Comparison of ENCODE assay signal across 8 mouse cellular contexts in the genomic region with DNA sequence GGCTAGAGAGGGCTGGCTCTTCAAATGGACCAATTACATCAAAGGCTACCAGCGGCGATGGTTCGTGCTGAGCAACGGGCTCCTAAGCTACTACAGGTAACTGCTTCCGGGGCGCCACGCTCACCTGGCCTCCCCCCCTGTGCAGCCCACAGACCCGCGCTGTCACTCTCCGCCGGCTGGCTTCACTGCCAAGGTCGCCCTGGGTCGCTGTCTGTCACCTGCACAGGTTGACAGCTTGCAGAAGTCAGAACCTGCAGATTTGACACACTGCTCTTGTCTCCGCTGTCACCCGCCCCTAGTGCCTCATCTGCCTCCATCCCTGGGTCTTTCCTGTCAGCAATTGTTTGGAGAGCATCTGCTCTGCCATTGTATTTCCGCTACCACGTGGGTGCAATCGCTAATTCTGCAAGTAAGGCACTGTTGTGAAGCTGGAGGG. TPM values are rescaled to one million over a fixed set of nuclear protein-coding genes. Genes with fewer than 3 reads are reported as not detected.
DNase-seq lines count a peak whose midpoint lies in the region; ATAC-seq and TF ChIP-seq lines count a peak whose summit lies in the region.

No protein-coding gene starts in this region.

- peak overlapping the region; percentile 86 for H3K27ac ChIP-seq in embryonic facial prominence, embryonic 10.5 days (replicated peaks)
- peak overlapping the region; percentile 78 for H3K27ac ChIP-seq in heart, embryonic 11.5 days (ENCODE audit: low read depth, low read length)
- peak overlapping the region; percentile 90 for H3K27ac ChIP-seq in kidney, postnatal 0 days
- 0 out of 2 replicates have a peak overlapping the region, but pooled peaks have one; percentile 1 for H3K27ac ChIP-seq in liver, adult 2 months (replicated peaks; ENCODE audit: insufficient read depth, low read depth, low read length)
- no peak overlapping the region for H3K27ac ChIP-seq in stomach, embryonic 14.5 days (ENCODE audit: low read length)

- peak overlapping the region; percentile 82 for H3K9ac ChIP-seq in heart, embryonic 11.5 days (ENCODE audit: low read depth, low read length)
- H3K9ac ChIP-seq in kidney, postnatal 0 days (ENCODE audit: low read depth, low read length) = peak overlapping the region; percentile 96
- H3K9ac ChIP-seq in liver, adult 2 months (ENCODE audit: low read depth, low read length) = peak overlapping the region; percentile 70
- H3K9ac ChIP-seq in stomach, embryonic 14.5 days (replicated peaks; ENCODE audit: low read depth, low read length) = peak overlapping the region; percentile 83

- no peaks in the 10 kb centered on the region for H3K27me3 ChIP-seq in embryonic facial prominence, embryonic 10.5 days (replicated peaks; ENCODE audit: low read depth, poor library complexity, severe bottlenecking)
- no peaks in the 10 kb centered on the region for H3K27me3 ChIP-seq in heart, embryonic 11.5 days (ENCODE audit: control insufficient read depth, insufficient read depth, low read length)
- H3K27me3 ChIP-seq in kidney, postnatal 0 days (ENCODE audit: insufficient read depth, low read length) = no peaks in the 10 kb centered on the region
- no peaks in the 10 kb centered on the region for H3K27me3 ChIP-seq in liver, adult 2 months (ENCODE audit: control insufficient read depth, insufficient read depth, low read length)
- no peaks in the 10 kb centered on the region for H3K27me3 ChIP-seq in stomach, embryonic 14.5 days (ENCODE audit: control insufficient read depth, insufficient read depth, low read length)

- peak overlapping the region; percentile 89 for H3K4me3 ChIP-seq in embryonic facial prominence, embryonic 10.5 days
- peak overlapping the region; percentile 81 for H3K4me3 ChIP-seq in heart, embryonic 11.5 days (ENCODE audit: low read depth, low read length)
- peak overlapping the region; percentile 77 for H3K4me3 ChIP-seq in kidney, postnatal 0 days (replicated peaks; ENCODE audit: low read depth, low read length)
- H3K4me3 ChIP-seq in liver, adult 2 months (ENCODE audit: insufficient read depth, low read depth, low read length) = peak overlapping the region; percentile 82
- H3K4me3 ChIP-seq in stomach, embryonic 14.5 days (ENCODE audit: low read depth, low read length) = peak overlapping the region; percentile 90

- H3K36me3 ChIP-seq in embryonic facial prominence, embryonic 10.5 days (replicated peaks) = peaks cover 9% of the 10 kb centered on the region
- H3K36me3 ChIP-seq in heart, embryonic 11.5 days (ENCODE audit: control insufficient read depth, insufficient read depth, low read length) = no peaks in the 10 kb centered on the region; the same call in 1 of the 2 replicates
- H3K36me3 ChIP-seq in kidney, postnatal 0 days (ENCODE audit: insufficient read depth, low read length) = peaks cover 8% of the 10 kb centered on the region; the same call in 1 of the 2 replicates
- H3K36me3 ChIP-seq in liver, adult 2 months (ENCODE audit: control insufficient read depth, insufficient read depth, low read length) = peaks cover 7% of the 10 kb centered on the region; the same call in 1 of the 2 replicates
- H3K36me3 ChIP-seq in stomach, embryonic 14.5 days (ENCODE audit: control insufficient read depth, insufficient read depth, low read length) = peaks cover 10% of the 10 kb centered on the region

- peaks cover 9% of the 10 kb centered on the region; the same call in 1 of the 2 replicates for H3K79me2 ChIP-seq in liver, adult 2 months (ENCODE audit: control insufficient read depth, insufficient read depth, low read length)

- TF ChIP-seq CTCF in kidney, postnatal 0 days (IDR thresholded peaks at IDR 0.05; ENCODE audit: low read depth) = no peak
- no peak for TF ChIP-seq CTCF in liver, adult 2 months (IDR thresholded peaks at IDR 0.05; ENCODE audit: low read depth, low read length)

- peak; percentile 53 for DNase-seq in 3T3-L1 (ENCODE audit: low read depth, low spot score)
- DNase-seq in adrenal gland, adult 8-10 months = peak; percentile 42
- peak; percentile 44 for DNase-seq in embryonic facial prominence, embryonic 10.5 days (ENCODE audit: low spot score)
- peak; percentile 50 for DNase-seq in kidney, postnatal 0 days (ENCODE audit: low spot score)
- DNase-seq in liver, adult 2 months (ENCODE audit: extremely low read depth, low read depth, low spot score) = peak; percentile 49
- DNase-seq in natural killer cell, adult 2 months (ENCODE audit: low spot score in 2 of 2) = peak; percentile 20 to 43

- peaks cover 13% of the 10 kb centered on the region for H3K4me1 ChIP-seq in embryonic facial prominence, embryonic 10.5 days
- H3K4me1 ChIP-seq in heart, embryonic 11.5 days (ENCODE audit: control insufficient read depth, insufficient read depth, low read length) = peaks cover 23% of the 10 kb centered on the region
- H3K4me1 ChIP-seq in kidney, postnatal 0 days (replicated peaks; ENCODE audit: insufficient read depth, low read length) = 0 out of 2 replicates have a peak, but pooled peaks cover 10% of the 10 kb centered on the region
- peaks cover 9% of the 10 kb centered on the region; the same call in 1 of the 2 replicates for H3K4me1 ChIP-seq in liver, adult 2 months (ENCODE audit: control insufficient read depth, insufficient read depth, low read length)
- H3K4me1 ChIP-seq in stomach, embryonic 14.5 days (ENCODE audit: control insufficient read depth, insufficient read depth, low read length) = peaks cover 12% of the 10 kb centered on the region

- no peak for TF ChIP-seq POLR2A in liver, adult 2 months (IDR thresholded peaks at IDR 0.05; ENCODE audit: extremely low read depth, insufficient read depth, low read length)

- ATAC-seq in heart, embryonic 11.5 days (replicated peaks; ENCODE audit: insufficient number of reproducible peaks, low FRiP score, low TSS enrichment) = no peak
- no peak for ATAC-seq in kidney, postnatal 0 days (replicated peaks; ENCODE audit: low FRiP score, low read depth)
- no peak for ATAC-seq in stomach, embryonic 14.5 days (ENCODE audit: insufficient number of reproducible peaks, insufficient read depth, low FRiP score, low read depth)

- H3K9me3 ChIP-seq in embryonic facial prominence, embryonic 10.5 days = no peaks in the 10 kb centered on the region
- no peaks in the 10 kb centered on the region for H3K9me3 ChIP-seq in heart, embryonic 11.5 days (replicated peaks; ENCODE audit: control insufficient read depth, low read length)
- H3K9me3 ChIP-seq in kidney, postnatal 0 days (replicated peaks; ENCODE audit: low read length) = no peaks in the 10 kb centered on the region
- no peaks in the 10 kb centered on the region for H3K9me3 ChIP-seq in stomach, embryonic 14.5 days (ENCODE audit: control insufficient read depth, low read depth, low read length)

- peak overlapping the region; percentile 80 for H3K4me2 ChIP-seq in heart, embryonic 11.5 days
- H3K4me2 ChIP-seq in kidney, postnatal 0 days (ENCODE audit: low read length) = peak overlapping the region; percentile 96
- H3K4me2 ChIP-seq in stomach, embryonic 14.5 days (replicated peaks; ENCODE audit: low read depth, low read length) = peak overlapping the region; percentile 97

- under 1% methylated on average over 18 of the region's 18 CpGs for WGBS in embryonic facial prominence, embryonic 10.5 days
- 0% methylated on average over 15 of the region's 18 CpGs for WGBS in heart, embryonic 11.5 days (ENCODE audit: insufficient replicate concordance)
- 0% methylated on average over 17 of the region's 18 CpGs for WGBS in kidney, postnatal 0 days
- WGBS in liver, adult 2 months = under 1% methylated on average over 18 of the region's 18 CpGs
- 0% methylated on average over 18 of the region's 18 CpGs for WGBS in stomach, embryonic 14.5 days

RNA-seq across cellular contexts. Expression of gene Osbp, which starts 0.5 kb away (rescaled TPM):
- 100 to 1,000 TPM in 2 of 4 experiments, 10 to 100 TPM in 2; 96.8 to 109 (median 102) TPM for total RNA-seq in adrenal gland, adult 8-10 months (2022)
- 2.8 and 3.5 TPM in 2 replicates for polyA plus RNA-seq in embryonic facial prominence, embryonic 10.5 days (2016; fragmentation: Nextera tagmentation; extraction: Ambion mirVana)
- polyA plus RNA-seq in heart, embryonic 11.5 days (2014; fragmentation: Nextera tagmentation; extraction: Ambion mirVana) = 8.6 and 11.8 TPM in 2 replicates
- 6.1 and 6.2 TPM in 2 replicates for polyA plus RNA-seq in kidney, postnatal 0 days (2015; fragmentation: Nextera tagmentation; extraction: Ambion mirVana)
- total RNA-seq in liver, adult 2 months (2014; rRNA removed) = 22.8 and 27.9 TPM in 2 replicates
- 13.4 and 14.1 TPM in 2 replicates for polyA plus RNA-seq in liver, adult 2 months (2012; rRNA removed)
- 10.9 and 11.2 TPM in 2 replicates for polyA plus RNA-seq in stomach, embryonic 14.5 days (2014; fragmentation: Nextera tagmentation; extraction: Ambion mirVana)

RNA-seq across cellular contexts. Expression of gene Patl1, which starts 54.0 kb away (rescaled TPM):
- total RNA-seq in adrenal gland, adult 8-10 months (2022) = 10 to 100 TPM; 23.1 to 28.0 (median 25.6) TPM
- polyA plus RNA-seq in embryonic facial prominence, embryonic 10.5 days (2016; fragmentation: Nextera tagmentation; extraction: Ambion mirVana) = 23.4 and 23.6 TPM in 2 replicates
- 22.9 and 23.3 TPM in 2 replicates for polyA plus RNA-seq in heart, embryonic 11.5 days (2014; fragmentation: Nextera tagmentation; extraction: Ambion mirVana)
- 11.4 and 13.0 TPM in 2 replicates for polyA plus RNA-seq in kidney, postnatal 0 days (2015; fragmentation: Nextera tagmentation; extraction: Ambion mirVana)
- total RNA-seq in liver, adult 2 months (2014; rRNA removed) = 2.8 and 4.4 TPM in 2 replicates
- polyA plus RNA-seq in liver, adult 2 months (2012; rRNA removed) = 7.9 and 8.1 TPM in 2 replicates
- polyA plus RNA-seq in stomach, embryonic 14.5 days (2014; fragmentation: Nextera tagmentation; extraction: Ambion mirVana) = 20.7 and 24.3 TPM in 2 replicates
